Mouse (Mus musculus) ES-E14 (cell line): ENCODE measurements around the gene Tmprss6.

Source experiments
- CHD2 ChIP-seq: IDR thresholded peaks from 2 replicates; pipeline ENCODE4 v1.6.1; 2014; ENCODE audit warnings: mild to moderate bottlenecking, low read depth, low read length, inconsistent platforms
- HCFC1 ChIP-seq: IDR thresholded peaks from 2 replicates; pipeline ENCODE4 v1.6.1; 2012; ENCODE audit warnings: low read length, inconsistent platforms, borderline replicate concordance; ENCODE audit not compliant: insufficient read depth
- MAFK ChIP-seq: IDR thresholded peaks from 2 replicates; pipeline ENCODE4 v1.6.1; 2014; ENCODE audit warnings: mild to moderate bottlenecking, low read depth, low read length, inconsistent platforms; ENCODE audit not compliant: insufficient read depth
- ZC3H11A ChIP-seq: IDR thresholded peaks from 2 replicates; pipeline ENCODE4 v1.6.1; 2012; ENCODE audit warnings: low read depth, mild to moderate bottlenecking, inconsistent platforms, low read length, borderline replicate concordance
- ZNF384 ChIP-seq: IDR thresholded peaks from 2 replicates; pipeline ENCODE4 v1.6.1; 2012; ENCODE audit warnings: low read depth, low read length, inconsistent platforms

- TF ChIP-seq HCFC1 (no peak), CHD2 (no peak), ZC3H11A (no peak), ZNF384 (no peak), MAFK (no peak)
These were observed 37.6 kb downstream of the Tmprss6 start for GRCm38 (mm10) chr15:78430874-78431273.
